Mouse (Mus musculus) embryo, embryonic 11.5 days (tissue): ENCODE data around the gene Il17rd.

Experiments
- DNase-seq: peaks from one replicate; pipeline ENCODE4 v3.0.0-alpha.2; 2012; ENCODE audit warnings: low read depth, low spot score

Gene Il17rd

DNA sequence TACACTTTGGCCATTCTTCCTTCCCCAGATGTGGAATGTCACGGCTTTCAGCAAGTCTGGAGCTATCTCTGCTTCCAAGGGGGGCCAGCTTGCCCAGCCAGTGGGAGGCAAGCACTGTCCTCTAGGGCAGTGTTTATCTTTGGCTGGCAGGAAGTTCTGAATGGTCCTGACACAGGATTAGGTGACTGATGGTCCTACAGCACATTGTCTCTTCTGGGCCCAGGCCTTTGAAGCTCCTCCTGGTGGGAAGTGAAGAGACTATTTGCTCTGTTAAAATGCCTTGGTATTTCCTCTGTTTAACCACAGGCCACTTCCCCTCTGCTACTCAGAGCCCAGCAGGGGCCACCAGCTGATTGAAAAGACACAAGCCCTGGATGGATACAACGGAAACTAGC, 6.2 kb downstream of the Il17rd start:
- no peak for DNase-seq

DNA sequence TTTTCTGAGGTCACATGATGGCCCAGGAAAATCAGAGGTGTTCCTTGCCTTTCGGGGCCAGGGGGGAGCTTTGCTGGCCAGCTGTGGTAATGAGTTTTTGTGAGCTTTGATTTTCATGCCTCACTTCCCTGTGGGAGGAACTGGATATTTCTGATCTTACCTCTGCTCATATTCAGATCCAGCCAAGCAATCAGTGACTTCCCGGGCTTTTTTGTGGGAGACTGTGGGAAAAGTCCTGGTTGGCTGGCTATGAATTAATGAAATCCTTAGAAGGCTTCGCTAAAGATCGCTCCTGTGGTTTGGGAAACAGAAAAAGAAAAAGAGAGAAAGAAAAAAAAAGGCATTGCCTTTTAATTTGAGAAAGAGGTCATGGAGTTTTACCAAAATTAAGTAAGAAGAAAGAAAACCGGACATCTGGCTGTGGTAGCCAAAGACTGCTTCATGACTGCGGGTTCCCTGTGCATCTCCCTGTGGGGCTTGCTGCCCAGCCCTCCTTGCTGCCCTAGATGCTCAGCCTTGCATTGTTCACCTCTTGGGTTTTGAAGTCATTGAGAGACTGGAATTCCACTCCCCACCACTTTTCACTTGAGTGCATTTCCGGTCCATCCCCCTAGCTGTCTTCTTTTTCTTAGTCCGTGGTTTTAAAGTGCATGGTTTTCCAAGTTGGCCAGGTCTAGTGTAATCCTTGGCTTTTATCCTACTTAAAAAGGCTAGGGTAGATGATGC, 9.7 kb downstream of the Il17rd start:
- DNase-seq, result no peak

DNA sequence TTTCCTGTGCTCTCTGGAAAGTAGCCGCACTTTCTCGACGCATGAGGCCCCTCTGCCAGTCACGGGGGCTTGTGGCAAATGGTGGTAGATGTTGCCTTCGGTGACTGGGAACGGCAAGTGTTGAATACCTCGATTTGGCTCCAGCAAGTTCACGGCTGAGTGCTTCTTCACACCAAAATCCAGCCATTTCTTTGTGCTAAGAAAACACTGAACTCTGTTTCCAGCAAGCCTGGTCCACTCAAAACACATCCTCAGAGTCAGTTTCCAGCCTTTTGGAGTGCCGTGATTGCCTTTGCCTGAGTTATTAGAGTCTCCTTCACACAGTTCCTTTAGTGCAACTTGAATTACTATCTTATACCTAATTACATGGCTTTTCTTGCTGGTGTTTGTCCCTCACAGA, 11.3 kb downstream of the Il17rd start:
- no peak for DNase-seq

DNA sequence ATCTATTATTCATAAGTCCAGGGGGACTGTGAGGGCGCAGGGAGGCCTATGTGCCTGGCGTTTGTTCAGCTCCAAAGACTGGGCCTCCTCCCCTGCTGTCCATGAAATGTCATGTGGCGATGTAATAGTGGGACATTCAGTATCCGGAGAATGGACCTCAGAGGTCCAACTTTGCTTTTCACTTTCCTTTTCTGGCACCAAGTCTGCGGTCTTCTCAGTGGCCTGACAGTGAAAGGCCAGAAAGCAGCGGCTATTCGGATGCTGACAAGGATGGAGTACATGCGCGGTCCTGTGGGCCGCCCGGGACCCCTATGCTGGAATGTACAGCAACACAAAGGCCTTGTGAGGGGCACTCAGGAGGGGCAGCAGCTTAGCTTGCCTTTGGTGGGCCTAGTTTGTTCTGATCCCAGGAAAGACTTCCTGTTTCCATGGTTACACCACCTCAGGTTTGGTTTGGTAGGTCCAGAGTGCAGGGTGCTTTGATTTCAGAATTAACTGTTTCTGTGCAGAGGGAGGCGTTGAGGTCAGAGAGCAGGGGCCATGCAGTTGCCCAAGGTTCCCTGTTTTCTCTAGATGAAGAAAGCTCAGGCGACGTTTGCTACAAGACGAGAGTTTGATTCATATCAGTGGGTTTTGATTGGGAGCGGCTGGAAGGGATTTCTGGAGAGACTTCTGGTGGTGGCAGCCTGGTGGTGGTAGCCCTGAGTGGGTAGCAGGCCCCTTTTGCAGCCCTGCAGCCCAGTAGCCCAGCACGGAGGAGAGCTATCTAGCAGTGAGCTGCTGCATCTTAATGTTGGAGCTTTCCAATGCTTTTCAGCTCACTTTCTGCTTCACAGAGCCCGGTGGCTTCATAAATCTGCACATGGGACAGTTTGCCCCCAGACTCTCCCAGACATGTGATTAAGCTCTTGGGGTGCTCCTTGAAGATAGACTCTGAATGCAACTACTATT, 12.1 kb downstream of the Il17rd start:
- DNase-seq, result no peak

DNA sequence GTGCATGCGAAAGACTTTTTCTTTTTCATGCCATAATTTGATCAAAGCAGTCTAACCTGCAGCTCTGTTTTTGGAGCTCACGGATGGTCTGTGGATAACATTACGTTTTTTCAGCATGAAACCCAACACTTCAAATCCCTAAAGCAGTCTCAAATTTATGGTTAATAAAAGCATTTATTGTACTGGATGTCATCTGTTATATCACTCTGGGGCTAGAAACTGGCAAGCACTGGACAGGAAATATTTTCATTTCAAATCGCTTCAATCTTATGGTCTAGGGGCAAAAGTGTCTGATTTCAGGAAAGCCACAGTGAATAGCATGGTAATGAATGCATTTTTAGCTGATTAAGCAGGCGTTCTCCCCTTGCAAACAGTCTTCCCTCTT, 12.8 kb downstream of the Il17rd start:
- no peak for DNase-seq

DNA sequence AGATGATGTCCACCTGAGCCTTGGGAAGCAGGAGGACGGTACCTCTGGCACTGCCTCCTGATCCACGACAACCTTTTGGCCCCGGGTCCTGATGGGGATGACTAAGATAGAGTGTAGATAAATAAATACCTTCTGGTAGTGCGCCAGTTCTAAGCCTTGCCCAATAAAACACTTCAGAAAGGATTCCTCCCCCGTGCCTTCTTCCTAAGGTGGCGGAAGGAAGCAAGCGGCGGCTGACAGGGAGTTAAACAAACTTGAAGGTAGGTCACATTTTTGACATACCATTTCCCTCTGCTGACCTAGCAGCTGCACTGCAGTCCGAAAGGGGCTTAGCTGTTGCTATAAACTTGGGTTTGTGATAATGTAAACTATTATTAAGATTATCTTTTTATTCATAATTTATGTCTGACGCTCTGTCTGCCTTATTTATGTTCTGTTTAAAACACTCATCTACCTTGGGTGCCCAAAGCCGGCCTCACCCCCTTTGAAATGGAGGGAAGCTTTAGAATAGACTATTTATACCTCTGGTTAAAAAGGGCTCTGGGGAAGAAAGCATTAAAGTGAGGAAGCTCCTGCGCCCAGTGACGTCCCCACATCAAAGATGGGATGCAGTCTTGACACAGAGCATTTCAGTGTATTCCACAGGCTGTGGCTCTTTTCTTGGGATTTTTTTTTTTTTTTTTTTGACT, 19.9 kb downstream of the Il17rd start:
- no peak for DNase-seq

DNA sequence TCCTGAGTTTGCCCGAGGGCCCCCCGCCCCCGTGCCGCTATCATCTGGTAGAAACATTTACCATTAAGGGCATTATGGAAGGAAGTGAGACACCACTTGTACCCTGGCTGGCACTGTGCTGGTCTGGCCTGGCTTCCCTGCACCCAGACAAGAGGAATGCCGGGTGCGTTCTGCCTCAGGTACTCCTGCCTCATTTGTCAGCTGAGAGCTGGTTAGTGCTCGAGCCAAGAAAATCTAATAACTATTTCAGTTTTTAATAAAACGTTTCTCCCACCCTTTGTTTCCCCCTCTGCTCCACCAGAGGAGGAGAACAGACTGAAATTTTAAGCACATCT, 20.4 kb downstream of the Il17rd start:
- DNase-seq, result no peak

DNA sequence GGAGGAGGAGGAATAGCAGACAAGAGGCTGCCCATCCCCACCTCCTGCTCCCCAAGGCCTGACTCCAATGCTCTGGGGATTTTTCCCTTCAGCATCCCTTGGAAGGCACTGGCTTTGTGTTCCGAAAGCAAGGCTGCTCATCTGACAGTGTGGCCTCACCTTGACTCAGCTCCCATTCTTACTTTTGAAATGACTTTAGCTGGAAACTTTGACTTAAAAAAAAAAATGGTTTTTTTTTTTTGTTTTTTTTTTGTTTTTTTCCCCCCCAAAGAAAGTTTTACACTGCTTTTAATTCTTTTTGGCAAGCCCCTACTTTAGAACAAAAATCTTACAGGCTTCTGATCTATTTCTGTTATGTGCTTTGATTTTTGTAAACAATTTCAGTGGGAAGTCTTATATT, 24.6 kb downstream of the Il17rd start:
- DNase-seq, result no peak

DNA sequence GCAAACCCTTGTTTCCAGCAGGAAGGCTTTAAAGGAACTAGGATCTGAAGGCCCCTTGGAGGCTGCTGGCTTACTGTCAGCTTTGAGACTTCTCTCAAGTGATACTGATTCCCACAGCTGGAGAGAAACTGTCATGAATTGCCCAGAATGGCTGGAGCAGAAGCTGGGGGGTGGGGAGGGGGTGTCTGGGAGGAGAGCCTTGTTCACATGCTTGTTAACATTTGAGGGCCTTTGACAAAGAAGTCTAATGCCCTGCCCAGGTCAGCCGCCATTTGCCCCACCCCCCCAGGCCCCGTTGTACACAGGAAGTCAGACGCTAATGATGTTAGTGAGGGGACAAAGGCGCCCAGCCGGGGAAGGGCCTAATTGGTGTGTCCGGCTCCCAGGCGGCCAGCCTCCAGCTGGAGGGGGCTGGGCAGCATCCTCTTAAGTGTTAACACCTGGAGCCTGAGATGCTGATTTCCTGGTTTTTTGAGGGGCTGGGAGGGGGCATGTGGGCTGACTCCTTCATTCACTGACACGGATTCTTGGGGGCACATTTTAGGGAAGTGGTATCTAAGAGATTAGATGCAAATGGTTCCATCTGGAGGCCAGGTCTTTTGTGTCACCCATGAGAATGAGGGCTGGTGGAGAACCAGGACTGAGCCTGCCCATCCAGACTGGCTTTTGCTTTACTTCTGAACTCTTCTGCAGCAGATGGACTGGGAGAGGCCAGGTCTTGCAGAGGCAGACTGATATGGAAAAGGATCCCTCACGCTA, 27.6 kb downstream of the Il17rd start:
- no peak for DNase-seq

DNA sequence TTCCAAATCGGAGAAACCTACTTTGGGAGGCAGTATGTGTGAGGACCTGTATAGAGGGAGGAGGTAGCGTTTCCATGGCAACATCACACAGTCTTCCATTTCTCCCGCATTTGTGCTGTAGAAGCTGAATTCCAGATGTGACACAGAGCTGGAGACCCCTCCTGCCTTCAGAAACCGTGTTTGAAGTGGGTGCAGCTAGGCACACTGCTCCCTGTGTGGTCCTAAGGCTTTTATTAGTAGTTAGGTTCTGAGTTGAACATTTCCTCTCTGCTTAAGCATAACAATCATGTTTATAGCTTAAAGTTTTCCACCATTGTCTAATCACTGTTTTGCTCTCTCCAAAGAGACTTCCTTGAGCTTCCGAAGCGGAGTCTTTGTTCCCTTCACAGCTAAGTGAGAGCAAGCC, 29.1 kb downstream of the Il17rd start:
- no peak for DNase-seq

DNA sequence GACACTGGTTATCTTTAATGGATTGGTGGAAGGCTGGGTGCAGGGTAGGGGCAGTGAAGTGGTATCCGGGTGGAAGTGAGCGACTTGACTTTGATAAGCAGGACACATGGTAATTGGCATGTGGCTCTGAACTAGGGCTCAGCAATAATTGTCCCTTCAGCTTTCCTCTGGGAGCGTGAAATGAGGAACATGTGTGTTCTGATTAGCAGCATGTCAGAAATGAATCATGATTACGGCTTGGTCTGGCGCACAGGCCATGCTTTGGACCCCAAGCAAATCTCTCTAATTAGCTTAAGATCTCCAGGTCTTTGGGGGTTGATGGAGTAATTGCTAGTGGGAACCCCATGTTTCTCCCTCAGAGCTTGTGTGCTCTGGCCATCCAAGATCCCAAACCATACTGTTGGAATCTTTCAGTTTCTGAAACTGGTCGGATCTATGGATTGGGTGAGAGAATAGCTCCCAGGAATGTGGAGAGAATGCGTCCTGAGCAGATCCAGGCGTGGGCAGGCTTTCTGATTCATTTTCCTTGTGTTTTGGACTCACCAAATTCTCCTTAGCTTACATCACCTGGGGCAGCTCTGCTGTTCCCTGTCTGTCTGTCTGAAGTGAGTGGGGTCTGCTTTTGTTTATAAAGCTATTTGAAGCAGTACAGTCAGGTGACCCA, 30.8 kb downstream of the Il17rd start:
- DNase-seq, result no peak

DNA sequence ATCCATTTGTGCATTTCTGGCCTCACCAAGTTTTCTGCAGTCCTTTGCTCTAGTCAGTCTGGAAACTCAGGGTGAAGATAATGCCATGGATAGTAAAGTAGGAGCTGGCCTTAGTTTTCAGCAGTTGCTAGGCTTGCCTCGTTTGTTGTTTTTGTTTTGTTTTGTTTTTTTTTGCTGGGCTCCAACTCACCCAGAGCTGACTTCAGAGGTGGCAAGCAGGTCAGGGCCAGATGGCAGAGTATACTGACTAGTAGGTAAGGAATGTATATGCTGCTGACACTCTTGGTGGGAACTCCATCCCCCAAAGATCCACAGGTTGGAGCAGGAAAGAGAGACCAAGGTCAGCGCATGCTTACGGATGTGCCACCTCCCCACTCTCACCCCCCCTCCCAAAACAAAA, 31.4 kb downstream of the Il17rd start:
- no peak for DNase-seq

DNA sequence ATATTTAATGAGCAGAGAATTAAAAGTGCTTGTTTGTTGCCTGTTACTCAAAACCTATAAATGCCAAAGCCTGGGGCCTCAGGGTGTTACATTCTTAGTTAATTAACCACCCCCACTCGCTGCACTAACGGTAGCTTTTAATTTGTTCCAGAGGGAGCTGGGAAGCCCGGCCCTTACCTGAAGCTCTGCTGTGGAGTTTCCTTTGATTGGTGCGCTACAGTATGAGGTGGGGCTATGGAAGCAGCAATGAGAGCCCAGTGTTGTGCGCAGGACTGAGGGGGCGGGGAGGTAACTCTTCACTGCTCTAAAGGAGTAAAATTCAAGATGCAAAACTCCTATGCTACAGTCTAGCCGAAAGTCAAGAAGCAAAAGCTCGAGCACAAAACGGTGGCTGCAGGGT, 32.0 kb downstream of the Il17rd start:
- no peak for DNase-seq

DNA sequence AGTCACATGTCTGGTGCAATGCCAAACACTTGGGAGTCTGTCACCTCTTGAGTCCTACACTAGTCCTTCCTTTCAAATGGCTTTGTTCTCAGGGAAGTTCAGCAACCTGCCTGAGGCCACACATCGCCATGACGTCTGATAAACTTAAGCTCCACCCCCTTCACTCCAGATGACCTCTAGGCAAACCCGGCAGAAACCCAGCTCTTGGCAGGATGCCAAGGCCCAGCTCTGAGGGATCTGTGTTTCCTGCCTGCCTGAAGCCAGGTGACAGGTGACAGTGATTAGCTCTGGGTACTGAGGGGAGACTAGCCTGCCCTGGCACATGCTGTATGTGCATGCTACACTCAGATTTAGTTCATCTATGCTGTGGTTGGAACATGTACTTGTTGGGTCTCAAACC, 33.2 kb downstream of the Il17rd start:
- no peak for DNase-seq

DNA sequence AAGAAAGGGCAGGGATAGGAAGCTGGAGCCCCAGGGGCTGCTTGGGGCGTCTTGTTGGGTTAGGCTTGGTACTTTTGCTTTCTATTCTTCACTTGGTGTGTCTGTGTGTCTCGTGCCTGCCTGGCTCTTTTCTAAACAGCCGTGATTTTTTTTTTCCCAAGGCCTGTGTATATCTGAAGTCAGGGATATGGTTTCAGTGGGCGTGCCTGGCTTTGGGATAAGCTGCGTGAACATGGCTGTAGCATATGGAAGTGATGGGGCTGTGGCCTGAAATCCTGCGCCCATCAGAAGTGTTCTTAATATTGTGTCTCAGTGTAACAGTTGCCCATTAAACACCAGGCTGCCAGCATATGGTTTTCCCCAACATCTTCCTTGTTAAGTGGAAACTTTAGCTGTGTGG, 36.3 kb downstream of the Il17rd start:
- no peak for DNase-seq

DNA sequence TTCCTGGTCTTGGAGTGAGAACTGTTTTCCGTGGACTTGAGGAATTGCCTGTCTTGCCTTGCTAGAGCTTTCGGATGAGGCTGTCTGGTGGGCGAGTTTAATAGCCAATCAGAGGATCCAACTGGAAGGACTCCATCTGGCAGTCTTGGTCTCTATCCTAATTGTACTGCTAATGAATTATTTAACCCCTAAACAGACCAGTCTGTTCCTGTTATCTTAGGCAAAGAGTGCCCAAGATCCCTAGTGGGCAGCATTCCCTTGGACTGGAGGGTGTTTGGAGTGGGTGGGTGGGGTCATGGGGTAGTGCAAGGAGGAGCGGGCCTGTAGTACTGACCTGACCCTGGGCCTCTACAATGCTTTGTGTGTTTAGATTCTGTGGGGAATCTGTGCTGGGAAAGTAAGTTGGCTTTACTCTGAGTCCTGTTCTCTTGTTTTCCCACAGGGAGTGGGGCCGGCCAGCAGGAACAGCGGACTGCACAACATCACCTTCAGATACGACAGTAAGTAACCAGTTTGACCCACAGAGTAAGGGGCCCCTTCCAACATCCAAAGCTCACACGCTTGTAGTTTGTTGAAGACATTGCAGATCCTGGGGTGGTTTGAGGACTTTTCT, 37.3 kb downstream of the Il17rd start:
- no peak for DNase-seq

DNA sequence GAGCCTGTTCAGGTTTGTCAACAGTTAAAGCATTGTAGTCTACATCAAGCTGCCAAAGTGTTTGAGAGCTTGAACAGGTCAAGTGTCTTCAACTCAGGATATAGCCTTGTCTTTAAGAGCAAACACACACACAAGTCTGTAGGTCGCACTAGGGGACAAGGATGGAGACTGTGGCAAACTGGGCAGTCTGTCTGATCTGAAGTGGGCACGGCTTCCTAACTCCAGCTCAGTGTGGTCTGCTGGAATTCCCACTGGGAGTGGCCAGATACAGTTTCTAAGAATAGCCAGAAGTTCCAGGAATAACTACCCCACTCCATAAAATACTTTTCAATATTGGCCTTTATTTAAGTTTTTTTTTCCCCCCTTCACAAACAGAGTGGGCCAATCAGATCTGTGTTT, 37.8 kb downstream of the Il17rd start:
- no peak for DNase-seq

DNA sequence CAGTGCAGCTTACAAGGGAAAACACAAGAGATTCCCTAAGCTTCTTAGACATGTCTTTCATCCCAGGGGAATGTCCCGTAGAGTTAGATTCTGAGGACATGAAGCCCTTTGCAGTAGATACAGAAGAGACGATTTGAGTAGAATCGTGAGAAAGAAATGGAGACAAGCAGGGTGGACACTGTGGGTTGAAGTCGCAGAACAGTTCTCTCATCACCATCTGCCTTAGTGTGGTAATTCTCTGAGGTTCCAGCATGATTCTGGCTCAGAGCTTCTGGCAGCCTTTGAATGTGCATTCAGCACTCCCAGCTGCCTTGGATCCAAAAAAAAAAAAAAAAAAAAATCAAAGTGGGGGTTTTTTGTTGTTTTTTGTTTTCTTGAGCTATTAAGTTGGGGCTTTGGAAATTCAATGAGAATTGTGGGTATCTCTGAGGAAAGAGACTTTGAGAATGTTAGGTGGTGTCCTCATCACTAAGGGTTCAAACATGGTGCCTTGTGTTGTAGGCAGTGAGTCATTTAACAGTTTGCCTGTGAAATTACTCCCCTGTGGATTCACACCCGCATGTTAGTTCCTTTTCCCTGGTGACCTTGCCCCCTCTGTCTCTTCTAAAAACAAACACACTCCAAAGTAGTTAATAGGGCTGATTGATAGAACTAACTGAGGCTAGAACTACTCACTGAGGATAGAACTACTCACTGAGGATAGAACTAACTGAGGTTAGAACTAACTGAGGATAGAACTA, 43.0 kb downstream of the Il17rd start:
- no peak for DNase-seq

DNA sequence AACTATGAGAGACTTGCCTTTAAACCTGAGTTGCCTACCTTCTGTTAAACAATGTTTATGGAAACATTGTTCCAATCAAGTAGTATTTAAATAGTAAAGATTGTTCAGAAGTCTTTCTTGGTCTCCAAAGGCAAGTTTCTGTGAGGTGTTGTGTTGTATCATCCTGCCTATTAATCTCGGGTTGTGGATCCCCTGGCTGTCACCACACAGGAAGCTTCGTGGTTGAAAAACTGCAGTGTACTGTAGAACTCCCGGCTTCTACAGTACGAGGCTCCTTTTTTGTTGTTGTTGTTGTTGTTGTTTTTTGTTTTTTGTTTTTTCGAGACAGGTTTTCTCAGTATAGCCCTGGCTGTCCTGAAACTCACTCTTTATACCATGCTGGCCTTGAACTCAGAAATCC, 46.7 kb downstream of the Il17rd start:
- DNase-seq, result no peak

DNA sequence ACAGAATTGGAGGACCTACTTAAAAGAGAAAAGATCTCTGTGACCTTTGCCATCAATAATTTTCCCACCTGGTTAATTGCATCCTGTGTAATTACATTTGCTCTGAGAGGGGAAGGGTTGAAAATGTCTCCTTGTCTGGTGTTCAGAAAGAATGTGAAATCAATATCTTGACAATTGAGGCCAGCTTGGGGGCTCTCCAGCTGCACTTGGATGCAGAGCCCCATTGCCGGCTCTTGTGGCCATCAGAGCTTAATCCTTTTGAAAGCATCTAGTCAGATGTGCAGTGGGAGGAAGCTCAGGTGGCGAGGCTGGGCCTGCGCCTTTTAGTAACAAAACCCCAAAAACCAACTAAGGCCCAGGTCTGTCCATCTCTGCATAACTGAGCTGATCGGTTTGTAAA, 47.3 kb downstream of the Il17rd start:
- DNase-seq, result no peak
